Mouse (Mus musculus): ENCODE measurements around the gene Dnmt3a. TPM values are rescaled to one million over a fixed set of nuclear protein-coding genes. Genes with fewer than 3 reads are reported as not detected.

The Dnmt3a gene
- polyA plus RNA-seq, 1 experiment from 2014 or later, result 142 TPM

DNA sequence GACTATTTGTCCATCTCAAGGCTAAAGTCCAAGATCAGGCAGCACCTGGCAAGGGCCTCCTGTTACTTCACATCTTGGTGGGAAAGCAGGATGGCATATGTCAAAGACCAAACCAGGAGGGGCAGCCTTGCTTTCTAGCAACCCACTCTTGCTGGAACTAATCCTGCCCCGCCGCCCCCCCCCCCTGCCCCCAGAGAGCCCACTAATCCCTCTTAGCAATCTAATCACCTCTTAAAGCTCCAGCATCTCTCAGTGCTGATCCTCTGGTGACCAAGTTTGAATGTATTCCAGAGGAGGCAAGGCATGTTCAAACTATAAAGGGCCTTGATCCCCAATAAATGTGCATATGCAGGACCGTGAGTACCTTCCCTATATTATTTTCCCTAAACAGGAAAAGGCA is 18.8 kb upstream of the Dnmt3a start:
- H3K36me3 ChIP-seq, result no peaks in the 10 kb centered on the region
- H3K9ac ChIP-seq, result 0 out of 2 replicates have a peak overlapping the region, but pooled peaks have one; percentile 16
- no peak for ATAC-seq (ENCODE audit: insufficient number of reproducible peaks, low FRiP score)
- no peak overlapping the region for H3K4me3 ChIP-seq
- H3K4me2 ChIP-seq, result no peak overlapping the region
- no peaks in the 10 kb centered on the region for H3K9me3 ChIP-seq (replicated peaks)
- WGBS, result 37% methylated on average over 3 of the region's 3 CpGs
- H3K27me3 ChIP-seq (replicated peaks), result no peaks in the 10 kb centered on the region
- H3K27ac ChIP-seq (ENCODE audit: poor library complexity, severe bottlenecking), result no peak overlapping the region
- H3K4me1 ChIP-seq (replicated peaks), result peaks cover 58% of the 10 kb centered on the region

DNA sequence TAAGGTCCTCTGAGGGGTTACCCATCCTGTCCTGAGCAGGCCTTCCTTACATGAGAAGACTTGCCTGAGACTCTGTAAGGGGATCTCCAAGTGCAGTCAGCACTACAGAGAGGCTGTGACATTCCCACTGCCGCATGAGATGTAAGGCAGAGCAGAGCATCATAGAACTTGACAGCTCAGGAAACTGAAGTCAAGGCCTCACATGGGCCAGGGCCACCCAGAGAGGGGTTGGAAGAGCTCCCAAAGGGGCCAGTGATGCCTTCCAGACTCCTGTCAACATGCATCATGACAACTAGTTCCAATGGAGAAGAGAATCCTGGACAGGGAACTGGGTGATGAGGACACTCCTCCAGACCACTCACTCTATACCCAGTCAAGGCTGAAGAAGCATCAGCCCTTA is 18.3 kb upstream of the Dnmt3a start:
- Histone ChIP-seq H3K9me3 (replicated peaks) (no peaks in the 10 kb centered on the region), H3K4me1 (replicated peaks) (peaks cover 53% of the 10 kb centered on the region), H3K4me2 (no peak overlapping the region), H3K9ac (peak overlapping the region; percentile 35; the same call in 1 of the 2 replicates), H3K27ac (ENCODE audit: poor library complexity, severe bottlenecking) (no peak overlapping the region), H3K36me3 (no peaks in the 10 kb centered on the region), H3K4me3 (no peak overlapping the region), H3K27me3 (replicated peaks) (no peaks in the 10 kb centered on the region)
- WGBS, result 23% methylated on average over 1 of the region's 1 CpGs
- ATAC-seq (ENCODE audit: insufficient number of reproducible peaks, low FRiP score), result 0 out of 2 replicates have a peak, but pooled peaks have one; percentile 46

DNA sequence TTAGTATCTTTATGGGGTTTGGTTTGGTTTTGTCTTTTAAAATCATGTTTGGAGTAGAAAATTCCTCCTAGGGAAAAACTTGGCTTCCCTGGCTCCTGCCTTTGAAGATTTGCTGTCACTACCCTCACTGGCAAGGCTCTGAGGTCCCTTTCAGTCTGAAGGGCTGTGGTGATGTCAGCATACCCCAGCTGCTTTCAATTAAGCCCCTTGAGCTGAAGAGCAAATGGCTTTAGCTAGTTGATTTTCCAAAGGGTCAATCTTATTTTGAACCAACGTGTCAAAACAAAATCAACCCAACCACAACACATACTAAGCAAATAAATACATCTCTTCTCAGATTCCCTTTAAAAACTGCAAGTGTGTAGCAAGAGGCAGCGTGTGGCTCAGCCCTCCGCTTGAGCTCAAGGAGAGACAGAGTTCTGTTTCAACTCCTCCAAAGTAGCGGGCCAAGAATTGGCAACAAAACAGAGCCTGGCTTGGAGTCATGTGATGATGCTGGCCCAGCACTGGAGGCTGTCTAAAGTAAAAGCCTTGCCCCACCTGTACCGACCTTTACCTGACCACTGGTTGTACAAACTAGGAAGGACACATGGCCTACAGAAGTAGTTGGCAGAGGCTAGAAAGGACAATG is 17.3 kb upstream of the Dnmt3a start:
- Histone ChIP-seq H3K4me2 (no peak overlapping the region), H3K4me3 (no peak overlapping the region), H3K27me3 (replicated peaks) (no peaks in the 10 kb centered on the region), H3K9me3 (replicated peaks) (no peaks in the 10 kb centered on the region), H3K9ac (0 out of 2 replicates have a peak overlapping the region, but pooled peaks have one; percentile 7), H3K4me1 (replicated peaks) (peaks cover 44% of the 10 kb centered on the region), H3K27ac (ENCODE audit: poor library complexity, severe bottlenecking) (0 out of 2 replicates have a peak overlapping the region, but pooled peaks have one; percentile 26), H3K36me3 (no peaks in the 10 kb centered on the region)
- 47% methylated on average over 5 of the region's 5 CpGs for WGBS
- no peak for ATAC-seq (ENCODE audit: insufficient number of reproducible peaks, low FRiP score)

DNA sequence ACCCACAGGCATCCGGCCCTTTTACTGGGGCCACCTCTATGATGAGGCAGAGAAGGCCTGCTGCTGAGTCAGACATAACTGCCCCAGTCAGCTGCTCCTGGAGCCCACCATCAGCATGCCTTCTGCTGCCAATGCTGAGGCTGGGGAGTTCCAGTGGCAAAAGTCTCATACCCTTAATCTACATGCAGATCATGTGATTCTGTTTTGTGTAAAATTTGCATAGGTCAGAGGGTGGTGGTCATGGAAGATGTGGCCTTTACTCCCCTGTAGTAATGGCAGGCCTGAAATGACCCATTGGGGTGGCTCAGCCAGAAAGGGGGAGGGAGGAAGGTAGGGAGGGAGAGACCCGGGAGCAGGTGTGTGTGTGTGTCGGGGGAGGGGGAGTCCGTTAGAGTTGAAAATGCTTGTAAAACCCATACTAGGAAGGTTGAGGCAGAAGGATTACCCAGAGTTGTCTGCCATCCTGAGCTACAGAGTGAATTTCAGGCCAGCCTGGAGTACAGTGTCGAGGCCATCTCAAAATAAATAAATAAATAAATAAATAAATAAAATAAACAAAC is 16.1 kb upstream of the Dnmt3a start:
- no peak overlapping the region for H3K4me2 ChIP-seq
- no peaks in the 10 kb centered on the region for H3K27me3 ChIP-seq (replicated peaks)
- no peak overlapping the region for H3K27ac ChIP-seq (ENCODE audit: poor library complexity, severe bottlenecking)
- ATAC-seq (ENCODE audit: insufficient number of reproducible peaks, low FRiP score), result no peak
- no peaks in the 10 kb centered on the region for H3K36me3 ChIP-seq
- peaks cover 36% of the 10 kb centered on the region for H3K4me1 ChIP-seq (replicated peaks)
- 73% methylated on average over 5 of the region's 5 CpGs for WGBS
- no peak overlapping the region for H3K4me3 ChIP-seq
- no peaks in the 10 kb centered on the region for H3K9me3 ChIP-seq (replicated peaks)
- no peak overlapping the region for H3K9ac ChIP-seq

DNA sequence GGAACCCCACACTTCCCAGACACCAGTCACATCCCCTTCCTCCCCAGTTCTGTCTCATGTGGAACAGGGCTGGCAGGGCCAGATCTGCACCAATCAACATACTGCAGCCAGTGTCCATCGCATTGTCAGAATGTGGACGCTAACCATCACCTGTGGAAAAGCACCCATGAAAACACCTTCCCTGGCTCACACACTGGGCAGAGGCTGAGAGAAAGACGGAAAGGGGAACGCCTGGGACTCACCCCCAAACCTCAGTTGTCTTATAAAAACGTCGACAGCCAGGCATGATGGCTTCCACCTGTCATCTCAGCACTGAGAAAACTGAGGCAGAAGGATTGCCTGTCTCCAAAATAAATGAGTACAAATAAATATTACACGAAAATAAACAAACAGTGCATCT is 14.6 kb upstream of the Dnmt3a start:
- Histone ChIP-seq H3K27ac (ENCODE audit: poor library complexity, severe bottlenecking) (no peak overlapping the region), H3K27me3 (replicated peaks) (no peaks in the 10 kb centered on the region), H3K4me1 (replicated peaks) (peaks cover 27% of the 10 kb centered on the region), H3K36me3 (no peaks in the 10 kb centered on the region), H3K4me3 (no peak overlapping the region), H3K4me2 (peak overlapping the region; percentile 48), H3K9me3 (replicated peaks) (no peaks in the 10 kb centered on the region), H3K9ac (no peak overlapping the region)
- WGBS, result 51% methylated on average over 7 of the region's 7 CpGs
- no peak for ATAC-seq (ENCODE audit: insufficient number of reproducible peaks, low FRiP score)

DNA sequence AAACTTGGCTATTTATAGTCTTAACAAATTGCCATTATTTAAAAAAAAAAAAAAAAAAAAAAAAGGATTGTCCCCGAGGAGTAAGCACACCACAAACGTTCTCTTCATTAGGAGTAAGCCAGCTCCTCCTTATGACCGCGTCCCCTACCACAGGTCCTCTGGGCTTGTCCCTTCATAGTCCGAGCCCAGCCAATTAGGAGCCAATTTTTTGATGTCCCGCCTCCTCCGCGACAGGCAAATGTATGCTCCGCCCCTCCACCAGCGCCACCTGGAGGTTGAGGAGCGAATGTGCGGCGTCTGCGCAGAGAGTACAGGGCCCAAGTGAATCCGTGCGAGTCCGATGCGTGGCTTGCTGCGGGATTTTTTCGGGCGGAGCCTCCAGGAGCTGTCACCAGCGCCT is 14.1 kb upstream of the Dnmt3a start:
- Histone ChIP-seq H3K27me3 (replicated peaks) (no peaks in the 10 kb centered on the region), H3K36me3 (no peaks in the 10 kb centered on the region), H3K4me3 (peak overlapping the region; percentile 55), H3K9me3 (replicated peaks) (no peaks in the 10 kb centered on the region), H3K9ac (peak overlapping the region; percentile 72), H3K4me1 (replicated peaks) (peaks cover 25% of the 10 kb centered on the region), H3K27ac (ENCODE audit: poor library complexity, severe bottlenecking) (no peak overlapping the region), H3K4me2 (peak overlapping the region; percentile 81)
- under 1% methylated on average over 22 of the region's 22 CpGs for whole genome bisulfite sequencing
- peak; percentile 89 for ATAC-seq (ENCODE audit: insufficient number of reproducible peaks, low FRiP score)

DNA sequence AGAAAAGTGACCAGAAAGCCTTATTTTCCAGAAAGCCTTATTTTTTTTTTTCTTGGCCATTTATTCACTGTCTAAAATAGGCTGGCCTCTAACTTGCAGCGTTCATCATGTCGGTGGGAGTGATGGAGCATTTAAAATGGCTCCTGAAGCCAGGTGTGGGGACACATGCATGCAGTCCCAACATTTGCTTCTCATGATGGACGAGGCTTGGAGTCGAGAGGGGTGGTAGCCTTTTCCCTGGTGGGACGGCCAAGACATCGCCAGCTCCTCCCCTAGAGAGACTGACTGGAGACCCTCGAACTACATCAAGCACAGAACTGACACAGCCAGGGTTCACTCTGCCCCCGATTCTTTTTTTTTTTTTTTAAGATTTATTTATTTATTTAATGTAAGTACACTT is 13.6 kb upstream of the Dnmt3a start:
- no peak overlapping the region for H3K27ac ChIP-seq (ENCODE audit: poor library complexity, severe bottlenecking)
- H3K4me2 ChIP-seq, result peak overlapping the region; percentile 81
- no peaks in the 10 kb centered on the region for H3K36me3 ChIP-seq
- H3K9ac ChIP-seq, result peak overlapping the region; percentile 72
- H3K9me3 ChIP-seq (replicated peaks), result no peaks in the 10 kb centered on the region
- no peak for ATAC-seq (ENCODE audit: insufficient number of reproducible peaks, low FRiP score)
- no peaks in the 10 kb centered on the region for H3K27me3 ChIP-seq (replicated peaks)
- peaks cover 20% of the 10 kb centered on the region for H3K4me1 ChIP-seq (replicated peaks)
- peak overlapping the region; percentile 55 for H3K4me3 ChIP-seq
- WGBS, result 20% methylated on average over 8 of the region's 8 CpGs

DNA sequence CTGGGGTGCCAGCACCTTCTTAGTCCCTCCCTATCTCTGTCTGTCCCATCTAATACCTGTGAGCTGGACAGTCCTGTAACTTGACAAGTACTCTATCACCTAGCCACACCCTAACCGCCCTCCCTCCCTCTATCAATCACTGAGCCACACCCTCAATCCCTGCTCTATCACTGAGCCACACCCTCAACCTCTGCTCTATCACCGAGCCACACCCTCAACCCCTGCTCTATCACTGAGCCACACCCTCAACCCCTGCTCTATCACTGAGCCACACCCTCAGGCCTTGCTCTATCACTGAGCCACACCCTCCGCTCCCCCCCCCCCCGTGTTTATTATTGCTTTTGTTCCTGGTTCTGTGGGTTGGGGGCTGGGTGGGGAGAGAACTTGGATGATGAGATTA is 10.2 kb upstream of the Dnmt3a start:
- Histone ChIP-seq H3K4me3 (no peak overlapping the region), H3K27ac (ENCODE audit: poor library complexity, severe bottlenecking) (no peak overlapping the region), H3K4me1 (replicated peaks) (peaks cover 3% of the 10 kb centered on the region; the same call in 1 of the 2 replicates), H3K9ac (no peak overlapping the region), H3K9me3 (replicated peaks) (no peaks in the 10 kb centered on the region), H3K27me3 (replicated peaks) (no peaks in the 10 kb centered on the region), H3K36me3 (no peaks in the 10 kb centered on the region), H3K4me2 (no peak overlapping the region)
- WGBS, result 20% methylated on average over 3 of the region's 4 CpGs
- no peak for ATAC-seq (ENCODE audit: insufficient number of reproducible peaks, low FRiP score)

DNA sequence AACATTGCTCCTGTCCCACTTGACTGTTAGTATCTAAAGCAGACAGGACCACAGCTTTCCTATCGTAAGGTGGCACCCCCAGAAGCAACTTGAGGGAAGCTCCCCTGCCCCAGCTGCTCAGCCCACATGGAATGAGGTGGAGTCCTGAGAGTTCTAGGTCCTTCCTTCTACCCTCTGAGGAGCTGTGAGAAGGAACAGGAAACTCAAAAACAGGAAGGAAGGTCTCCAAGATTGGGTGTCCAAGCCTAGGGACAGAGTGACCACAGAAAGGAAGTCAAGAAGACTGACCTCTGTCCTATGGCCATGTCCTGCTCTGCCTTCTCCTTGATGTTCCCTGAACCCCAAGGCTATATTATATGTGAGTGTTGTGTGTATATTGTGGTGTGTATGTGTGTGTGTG is 6.3 kb upstream of the Dnmt3a start:
- Histone ChIP-seq H3K4me1 (replicated peaks) (no peaks in the 10 kb centered on the region), H3K27ac (ENCODE audit: poor library complexity, severe bottlenecking) (no peak overlapping the region), H3K9me3 (replicated peaks) (no peaks in the 10 kb centered on the region), H3K36me3 (no peaks in the 10 kb centered on the region), H3K4me2 (no peak overlapping the region), H3K4me3 (no peak overlapping the region), H3K9ac (no peak overlapping the region), H3K27me3 (replicated peaks) (peaks cover 1% of the 10 kb centered on the region; the same call in 1 of the 2 replicates)
- 83% methylated on average over 1 of the region's 1 CpGs for WGBS
- ATAC-seq (ENCODE audit: insufficient number of reproducible peaks, low FRiP score), result no peak

DNA sequence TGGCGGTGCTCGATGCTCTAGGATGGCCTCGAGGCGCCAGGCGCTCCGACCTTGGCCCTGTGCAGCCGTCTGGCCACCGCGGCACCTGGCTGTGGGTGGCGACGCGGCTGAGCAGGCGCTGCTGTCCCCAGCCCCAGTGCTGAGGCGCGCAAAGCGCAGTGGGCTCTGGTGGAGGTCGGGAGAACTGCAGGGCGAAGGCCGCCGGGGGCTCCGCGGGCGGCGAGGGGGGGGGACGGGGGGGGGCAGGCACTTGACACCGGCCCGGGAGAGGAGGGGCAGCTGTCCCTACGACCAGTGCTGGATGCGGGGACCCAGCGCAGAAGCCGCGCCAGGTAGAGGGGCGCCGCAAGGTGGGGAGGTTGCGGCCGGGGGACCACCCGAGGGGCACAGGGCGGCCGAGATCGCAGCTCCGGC is 471 bp downstream of the Dnmt3a start:
- Histone ChIP-seq H3K4me1 (replicated peaks) (peaks cover 37% of the 10 kb centered on the region), H3K4me2 (peak overlapping the region; percentile 79), H3K36me3 (no peaks in the 10 kb centered on the region), H3K27me3 (replicated peaks) (peaks cover 3% of the 10 kb centered on the region; the same call in 1 of the 2 replicates), H3K27ac (ENCODE audit: poor library complexity, severe bottlenecking) (peak overlapping the region; percentile 99), H3K4me3 (peak overlapping the region; percentile 96), H3K9me3 (replicated peaks) (no peaks in the 10 kb centered on the region), H3K9ac (peak overlapping the region; percentile 98)
- ATAC-seq (ENCODE audit: insufficient number of reproducible peaks, low FRiP score), result peak; percentile 75
- under 1% methylated on average over 23 of the region's 41 CpGs for WGBS

DNA sequence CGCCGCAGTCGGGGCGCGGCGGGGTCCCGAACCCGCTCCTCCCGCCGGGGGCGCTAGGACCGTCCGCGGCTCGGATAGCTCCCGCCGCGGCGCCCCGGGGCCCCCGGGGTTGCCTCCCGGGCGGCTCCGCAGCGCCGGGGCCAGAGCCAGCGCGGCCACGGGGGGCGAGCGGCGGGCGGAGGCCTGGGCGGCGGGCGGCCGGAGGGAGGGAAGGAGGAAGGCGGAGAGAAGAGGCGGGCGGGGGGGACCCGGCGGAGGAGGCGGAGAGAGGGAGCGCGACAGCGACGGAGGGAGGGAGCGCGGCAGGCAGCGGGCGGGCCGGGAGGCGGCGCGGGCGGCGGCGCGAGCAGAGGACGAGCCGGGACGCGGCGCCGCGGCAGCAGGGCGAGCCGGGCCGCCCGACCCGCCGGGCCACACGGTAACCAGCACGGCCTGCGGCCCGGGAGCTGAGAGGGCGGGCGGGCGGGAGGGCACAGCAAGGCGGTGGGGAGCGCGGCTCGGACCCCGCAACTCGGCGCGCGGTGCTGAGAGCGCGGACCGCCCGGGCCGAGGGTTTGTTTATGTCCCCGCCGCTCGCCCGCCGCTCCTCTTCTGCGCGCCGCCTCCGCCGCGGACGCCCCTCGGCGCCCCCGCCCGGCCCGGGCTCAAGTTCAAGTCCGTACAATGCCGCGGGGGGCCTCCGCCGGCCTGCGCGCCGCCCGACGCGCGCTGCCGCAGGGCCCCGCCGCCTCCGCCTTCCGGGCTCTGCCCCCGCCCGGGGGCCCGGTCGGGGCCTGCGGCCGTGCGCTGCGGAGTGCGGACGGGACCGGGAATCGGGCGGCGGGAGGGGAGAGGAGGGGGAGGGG is 1.1 kb downstream of the Dnmt3a start:
- under 1% methylated on average over 65 of the region's 141 CpGs for WGBS

More for the DNA sequence above, 1.1 kb downstream of the Dnmt3a start:
- H3K27ac ChIP-seq (ENCODE audit: poor library complexity, severe bottlenecking), result peak overlapping the region; percentile 99
- ATAC-seq (ENCODE audit: insufficient number of reproducible peaks, low FRiP score), result peak; percentile 58
- peaks cover 3% of the 10 kb centered on the region; the same call in 1 of the 2 replicates for H3K27me3 ChIP-seq (replicated peaks)
- no peaks in the 10 kb centered on the region for H3K9me3 ChIP-seq (replicated peaks)
- peak overlapping the region; percentile 96 for H3K4me3 ChIP-seq
- H3K4me2 ChIP-seq, result peak overlapping the region; percentile 79
- peak overlapping the region; percentile 98 for H3K9ac ChIP-seq
- H3K4me1 ChIP-seq (replicated peaks), result peaks cover 44% of the 10 kb centered on the region
- no peaks in the 10 kb centered on the region for H3K36me3 ChIP-seq

Measured in heart, embryonic 12.5 days (tissue).